Mouse (Mus musculus): Measurements from ENCODE around the gene Gm4567. TPM values are rescaled to one million over a fixed set of nuclear protein-coding genes. Genes with fewer than 3 reads are reported as not detected.
"Not testable (repeated sequence)": the region's sequence is repeated elsewhere in the genome, so short reads cannot be mapped to it uniquely, and the experiment has no call there.

Gene Gm4567
- polyA plus RNA-seq (2012; rRNA removed) (not detected in 2 replicates), polyA plus RNA-seq (2014; fragmentation: Nextera tagmentation; extraction: Ambion mirVana) (not detected in 2 replicates)

DNA sequence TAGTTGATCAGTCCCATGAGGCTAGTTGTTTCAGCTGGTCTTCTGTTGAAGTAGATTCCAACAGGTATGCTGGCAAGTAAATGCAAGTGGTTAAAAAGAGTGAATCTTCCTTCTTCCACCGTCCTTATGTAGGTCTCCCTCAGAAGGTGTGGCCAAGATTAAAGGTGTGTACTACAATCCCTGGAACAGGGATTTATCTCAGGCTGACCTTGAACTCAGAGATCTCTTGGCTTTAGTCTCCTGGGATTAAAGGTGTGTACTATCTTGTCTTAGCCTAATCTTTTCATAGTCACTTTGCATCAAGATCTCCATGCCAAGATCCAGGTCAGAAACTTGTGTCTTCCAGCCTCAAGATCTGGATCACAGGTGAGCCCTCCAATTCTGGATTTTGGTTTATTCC lies at the start of gene Gm4567:
TSS of gene Gm4567 (minus strand) at position 101 of the 400 bp plus-strand sequence.
- not testable (repeated sequence) for H3K9me3 ChIP-seq (ENCODE audit: control insufficient read depth, low read length); H3K36me3 ChIP-seq (replicated peaks; ENCODE audit: control insufficient read depth, insufficient read depth, low read depth); H3K27me3 ChIP-seq (ENCODE audit: control insufficient read depth, insufficient read depth, low read length); ATAC-seq (ENCODE audit: insufficient read depth); H3K4me1 ChIP-seq (replicated peaks; ENCODE audit: control insufficient read depth in 2 of 2, insufficient read depth in 2 of 2, low read length in 1 of 2); H3K4me2 ChIP-seq (ENCODE audit: low read depth); H3K4me3 ChIP-seq (ENCODE audit: insufficient read depth in 1 of 2, low read depth in 2 of 2, low read length in 2 of 2); DNase-seq (ENCODE audit: low read depth in 3 of 3, low spot score in 3 of 3); H3K9ac ChIP-seq (replicated peaks); H3K27ac ChIP-seq
- no CpG with 5 or more reads among the region's 1 CpGs for WGBS (ENCODE audit: insufficient replicate concordance)

DNA sequence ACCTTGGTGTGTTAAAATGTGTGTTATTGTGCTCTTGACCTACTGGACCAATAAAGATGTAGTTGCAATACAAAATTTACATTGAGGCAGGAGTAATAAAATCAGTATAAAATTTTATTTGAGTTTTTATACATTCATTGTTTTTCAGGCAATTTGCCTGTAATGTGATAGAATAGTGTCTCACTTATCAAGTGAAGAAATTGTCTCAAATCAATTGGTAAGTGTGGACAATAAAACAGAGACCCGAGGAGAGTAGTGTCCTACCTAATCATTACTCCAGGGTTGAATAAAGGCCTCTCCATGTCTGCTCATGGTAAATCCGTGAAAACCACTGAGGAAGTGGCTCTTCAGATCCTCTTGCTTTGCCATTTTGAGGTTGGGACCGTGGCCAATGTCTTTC lies 41.9 kb upstream of the Gm4567 start, which contains the start of gene Vmn1r157:
TSS of gene Vmn1r157 (plus strand) at position 301 of the 400 bp plus-strand sequence.
- DNase-seq (ENCODE audit: low read depth in 3 of 3, low spot score in 3 of 3); H3K4me2 ChIP-seq (ENCODE audit: low read depth); H3K4me3 ChIP-seq (ENCODE audit: insufficient read depth in 1 of 2, low read depth in 2 of 2, low read length in 2 of 2); H3K27ac ChIP-seq; H3K36me3 ChIP-seq (replicated peaks; ENCODE audit: control insufficient read depth, insufficient read depth, low read depth); H3K9me3 ChIP-seq (ENCODE audit: control insufficient read depth, low read length); H3K4me1 ChIP-seq (replicated peaks; ENCODE audit: control insufficient read depth in 2 of 2, insufficient read depth in 2 of 2, low read length in 1 of 2); ATAC-seq (ENCODE audit: insufficient read depth); H3K27me3 ChIP-seq (ENCODE audit: control insufficient read depth, insufficient read depth, low read length); H3K9ac ChIP-seq (replicated peaks): not testable (repeated sequence)
- 13% methylated on average over 2 of the region's 3 CpGs for WGBS (ENCODE audit: insufficient replicate concordance)

DNA sequence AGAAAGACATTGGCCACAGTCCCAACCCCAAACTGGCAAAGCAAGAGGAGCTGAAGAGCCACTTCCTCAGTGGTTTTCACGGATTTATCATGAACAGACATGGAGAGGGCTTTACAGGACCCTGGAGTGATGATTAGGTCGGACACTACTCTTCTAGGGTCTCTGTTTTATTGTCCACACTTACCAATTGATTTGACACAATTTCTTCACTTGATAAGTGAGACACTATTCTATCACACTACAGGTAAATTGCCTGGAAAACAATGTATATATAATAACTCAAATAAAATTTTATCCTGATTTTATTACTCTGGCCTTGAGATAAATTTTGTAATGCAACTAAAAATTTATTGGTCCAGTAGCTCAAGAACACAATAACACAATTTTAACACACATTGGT lies 27.3 kb downstream of the Gm4567 start, which contains the start of gene Gm8693:
TSS of gene Gm8693 (minus strand) at position 101 of the 400 bp plus-strand sequence.
- H3K4me2 ChIP-seq (ENCODE audit: low read depth); H3K27ac ChIP-seq; H3K36me3 ChIP-seq (replicated peaks; ENCODE audit: control insufficient read depth, insufficient read depth, low read depth); H3K9ac ChIP-seq (replicated peaks); H3K4me3 ChIP-seq (ENCODE audit: insufficient read depth in 1 of 2, low read depth in 2 of 2, low read length in 2 of 2); ATAC-seq (ENCODE audit: insufficient read depth); DNase-seq (ENCODE audit: low read depth in 3 of 3, low spot score in 3 of 3); H3K4me1 ChIP-seq (replicated peaks; ENCODE audit: control insufficient read depth in 2 of 2, insufficient read depth in 2 of 2, low read length in 1 of 2); H3K9me3 ChIP-seq (ENCODE audit: control insufficient read depth, low read length); H3K27me3 ChIP-seq (ENCODE audit: control insufficient read depth, insufficient read depth, low read length): not testable (repeated sequence)
- no CpG with 5 or more reads among the region's 2 CpGs for WGBS (ENCODE audit: insufficient replicate concordance)

Other genes with a start within 250 kb of the Gm4567 start
- gene Vmn1r151, start 220.0 kb downstream of the Gm4567 start, polyA plus RNA-seq (2012; rRNA removed): not detected in 2 replicates
- not detected in 2 replicates for gene Vmn1r151, start 220.0 kb downstream of the Gm4567 start, polyA plus RNA-seq (2014; fragmentation: Nextera tagmentation; extraction: Ambion mirVana)
- gene Vmn1r152, start 196.7 kb downstream of the Gm4567 start, polyA plus RNA-seq (2012; rRNA removed): not detected in 2 replicates
- not detected in 2 replicates for gene Vmn1r152, start 196.7 kb downstream of the Gm4567 start, polyA plus RNA-seq (2014; fragmentation: Nextera tagmentation; extraction: Ambion mirVana)
- not detected in 2 replicates for gene Gm8677, start 184.8 kb downstream of the Gm4567 start, polyA plus RNA-seq (2012; rRNA removed)
- gene Gm8677, start 184.8 kb downstream of the Gm4567 start, polyA plus RNA-seq (2014; fragmentation: Nextera tagmentation; extraction: Ambion mirVana): not detected in 2 replicates
- gene Gm4201, start 154.4 kb downstream of the Gm4567 start, polyA plus RNA-seq (2012; rRNA removed): not detected in 2 replicates
- gene Gm4201, start 154.4 kb downstream of the Gm4567 start, polyA plus RNA-seq (2014; fragmentation: Nextera tagmentation; extraction: Ambion mirVana): not detected in 2 replicates
- gene Gm4565, start 131.6 kb downstream of the Gm4567 start, polyA plus RNA-seq (2012; rRNA removed): not detected in 2 replicates
- not detected in 2 replicates for gene Gm4565, start 131.6 kb downstream of the Gm4567 start, polyA plus RNA-seq (2014; fragmentation: Nextera tagmentation; extraction: Ambion mirVana)
- not detected in 2 replicates for gene Vmn1r155, start 61.7 kb downstream of the Gm4567 start, polyA plus RNA-seq (2012; rRNA removed)
- gene Vmn1r155, start 61.7 kb downstream of the Gm4567 start, polyA plus RNA-seq (2014; fragmentation: Nextera tagmentation; extraction: Ambion mirVana): not detected in 2 replicates
- not detected in 2 replicates for gene Gm8693, start 27.4 kb downstream of the Gm4567 start, polyA plus RNA-seq (2012; rRNA removed)
- gene Gm8693, start 27.4 kb downstream of the Gm4567 start, polyA plus RNA-seq (2014; fragmentation: Nextera tagmentation; extraction: Ambion mirVana): not detected in 2 replicates
- gene Vmn1r157, start 42.0 kb upstream of the Gm4567 start, polyA plus RNA-seq (2012; rRNA removed): not detected in 2 replicates
- not detected in 2 replicates for gene Vmn1r157, start 42.0 kb upstream of the Gm4567 start, polyA plus RNA-seq (2014; fragmentation: Nextera tagmentation; extraction: Ambion mirVana)
- not detected in 2 replicates for gene Vmn1r158, start 71.1 kb upstream of the Gm4567 start, polyA plus RNA-seq (2012; rRNA removed)
- not detected in 2 replicates for gene Vmn1r158, start 71.1 kb upstream of the Gm4567 start, polyA plus RNA-seq (2014; fragmentation: Nextera tagmentation; extraction: Ambion mirVana)
- not detected in 2 replicates for gene Vmn1r159, start 123.9 kb upstream of the Gm4567 start, polyA plus RNA-seq (2012; rRNA removed)
- gene Vmn1r159, start 123.9 kb upstream of the Gm4567 start, polyA plus RNA-seq (2014; fragmentation: Nextera tagmentation; extraction: Ambion mirVana): not detected in 2 replicates
- gene Vmn1r160, start 151.5 kb upstream of the Gm4567 start, polyA plus RNA-seq (2012; rRNA removed): not detected in 2 replicates
- gene Vmn1r160, start 151.5 kb upstream of the Gm4567 start, polyA plus RNA-seq (2014; fragmentation: Nextera tagmentation; extraction: Ambion mirVana): not detected in 2 replicates